Mouse (Mus musculus) hindbrain, embryonic 11.5 days (tissue): Measurements from ENCODE around the gene Sqstm1. TPM values are rescaled to one million over a fixed set of nuclear protein-coding genes. Genes with fewer than 3 reads are reported as not detected.

Source experiments
- polyA plus RNA-seq: library from polyadenylated mRNA; unstranded; fragments of >200 nt; fragmentation: Nextera tagmentation; extraction: Ambion mirVana; gene quantifications from 2 replicates; pipeline ENCODE4 v1.2.1, GENCODE M21; 2014

Sqstm1 gene
- polyA plus RNA-seq, 1 experiment from 2014 or later = 165 TPM

Other genes starting within 250 kb of the Sqstm1 start
- gene Rnf130, start 185.5 kb downstream of the Sqstm1 start, polyA plus RNA-seq = 80.6 and 81.0 TPM in 2 replicates
- 22.0 and 29.3 TPM in 2 replicates for gene Tbc1d9b, start 79.4 kb downstream of the Sqstm1 start, polyA plus RNA-seq
- 21.9 and 22.4 TPM in 2 replicates for gene Mrnip, start 36.4 kb downstream of the Sqstm1 start, polyA plus RNA-seq
- 17.9 and 19.6 TPM in 2 replicates for gene Mgat4b, start 63 bp upstream of the Sqstm1 start, polyA plus RNA-seq
- gene Ltc4s, start 27.8 kb upstream of the Sqstm1 start, polyA plus RNA-seq = 0.94 and 1.3 TPM in 2 replicates
- 9.2 and 10.1 TPM in 2 replicates for gene Maml1, start 81.5 kb upstream of the Sqstm1 start, polyA plus RNA-seq
- gene Canx, start 114.8 kb upstream of the Sqstm1 start, polyA plus RNA-seq = 242 and 267 TPM in 2 replicates
- 0.22 and 0.51 TPM in 2 replicates for gene Cby3, start 143.6 kb upstream of the Sqstm1 start, polyA plus RNA-seq
- 854 and 865 TPM in 2 replicates for gene Hnrnph1, start 166.2 kb upstream of the Sqstm1 start, polyA plus RNA-seq
- 25.9 and 29.9 TPM in 2 replicates for gene Rufy1, start 220.3 kb upstream of the Sqstm1 start, polyA plus RNA-seq